Mouse (Mus musculus): ENCODE results near the gene Msantd3.

Msantd3 gene

GRCm38 (mm10) chr4:48605650-48606049 lies 65.9 kb downstream of the Msantd3 start:
- no peak for DNase-seq (ENCODE audit: low read depth, low spot score)

GRCm38 (mm10) chr4:48609485-48609884 lies 69.8 kb downstream of the Msantd3 start:
- no peak for DNase-seq (ENCODE audit: low read depth, low spot score)

- no peak for DNase-seq (ENCODE audit: low read depth, low spot score)
Measured at GRCm38 (mm10) chr4:48610251-48610650, 70.5 kb downstream of the Msantd3 start.

Data from ES-CJ7 (cell line).